Mouse (Mus musculus): ENCODE data around the gene Ttll5.

DNA sequence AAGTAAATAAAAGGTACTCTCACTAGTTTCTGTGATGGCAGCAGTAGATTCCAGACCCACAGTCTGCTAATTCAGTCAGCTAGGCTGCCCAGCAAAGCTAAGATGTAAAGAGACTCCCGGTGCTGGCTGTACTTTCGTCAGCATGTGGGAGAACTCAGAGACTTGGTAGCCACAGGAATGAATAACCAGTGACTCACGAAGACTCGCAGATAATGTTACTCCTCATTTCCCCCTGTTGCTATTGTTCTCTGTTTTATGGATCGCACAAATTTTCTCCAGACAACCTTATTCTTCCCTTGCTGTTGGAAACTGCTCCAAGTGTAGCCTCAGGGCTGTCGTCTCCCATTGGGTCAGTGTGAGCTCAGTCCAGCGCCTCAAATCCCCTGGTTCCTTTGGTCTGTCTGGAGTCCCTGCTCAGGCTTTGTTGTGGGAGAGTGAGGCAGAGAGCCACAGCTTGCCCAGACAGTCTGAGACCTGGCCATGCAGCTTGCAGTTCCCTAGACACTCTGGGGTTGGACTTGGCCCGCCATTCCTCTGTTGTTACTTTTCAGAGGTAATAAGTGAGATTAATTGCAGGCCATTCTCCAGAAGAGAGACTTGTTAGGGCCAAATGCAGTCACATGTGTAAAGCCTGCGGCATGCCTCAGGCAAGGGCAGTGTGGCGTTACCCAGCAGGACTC is 135.5 kb downstream of the Ttll5 start:
- TF ChIP-seq EP300 (IDR thresholded peaks at IDR 0.05; ENCODE audit: low read depth in 1 of 2, low read length in 2 of 2) (no peak), RCOR1 (IDR thresholded peaks at IDR 0.05; ENCODE audit: low read depth, low read length) (no peak), POLR2A (IDR thresholded peaks at IDR 0.05; ENCODE audit: control insufficient read depth in 1 of 2, insufficient read depth in 1 of 2, low read depth in 1 of 2, low read length in 2 of 2, poor library complexity in 1 of 2) (no peak), MAZ (IDR thresholded peaks at IDR 0.05; ENCODE audit: low read depth, low read length) (no peak)
